Mouse (Mus musculus): Measurements from ENCODE around the gene Sco1.

- no peak for TF ChIP-seq CTCF (IDR thresholded peaks at IDR 0.05; ENCODE audit: borderline replicate concordance, insufficient read depth, low read length)
- TF ChIP-seq POLR2A (IDR thresholded peaks at IDR 0.05; ENCODE audit: low read depth, low read length) = no peak
Measured at GRCm38 (mm10) chr11:67093652-67094051, 41.2 kb downstream of the Sco1 start.
